Mouse (Mus musculus) ES-Bruce4 (cell line): ENCODE measurements around the gene Ppp2r2c. TPM values are rescaled to one million over a fixed set of nuclear protein-coding genes. Genes with fewer than 3 reads are reported as not detected.

Experiments used
- H3K27ac ChIP-seq: 2 replicates; pipeline ENCODE4 v1.5.1; 2012; ENCODE audit warnings: low read length, inconsistent platforms; ENCODE audit not compliant: insufficient read depth
- H3K27me3 ChIP-seq: 2 replicates; pipeline ENCODE4 v1.6.1; 2012; ENCODE audit warnings: mild to moderate bottlenecking, low read length, inconsistent platforms; ENCODE audit not compliant: control insufficient read depth, poor library complexity, insufficient read depth, severe bottlenecking
- H3K36me3 ChIP-seq: 2 replicates; pipeline ENCODE4 v1.6.1; 2012; ENCODE audit warnings: inconsistent platforms, mild to moderate bottlenecking, low read length, moderate library complexity; ENCODE audit not compliant: control insufficient read depth, poor library complexity, insufficient read depth, severe bottlenecking
- H3K4me1 ChIP-seq: one replicate; pipeline ENCODE4 v1.8.1; 2011; ENCODE audit warnings: low read length; ENCODE audit not compliant: control insufficient read depth, insufficient read depth
- H3K4me3 ChIP-seq: 2 replicates; pipeline ENCODE4 v1.5.1; 2011; ENCODE audit warnings: low read depth, mild to moderate bottlenecking, low read length
- H3K9ac ChIP-seq: 2 replicates; pipeline ENCODE4 v1.6.1; 2012; ENCODE audit warnings: low read depth, mild to moderate bottlenecking, inconsistent platforms; ENCODE audit not compliant: poor library complexity, severe bottlenecking
- H3K9me3 ChIP-seq: replicated peaks from 2 replicates; pipeline ENCODE4 v1.6.1; 2012; ENCODE audit warnings: mild to moderate bottlenecking, low read length, inconsistent platforms; ENCODE audit not compliant: control insufficient read depth, poor library complexity, insufficient read depth, severe bottlenecking
- CTCF ChIP-seq: IDR thresholded peaks from one replicate; pipeline ENCODE4 v1.8.1; 2011; ENCODE audit warnings: low read depth, low read length
- EP300 ChIP-seq: IDR thresholded peaks from 2 replicates; pipeline ENCODE4 v1.6.1; 2011; ENCODE audit warnings: low read depth, low read length; ENCODE audit not compliant: insufficient read depth
- POLR2A ChIP-seq: IDR thresholded peaks from one replicate; pipeline ENCODE4 v1.8.1; 2011; ENCODE audit warnings: low read length; ENCODE audit not compliant: insufficient read depth
- polyA plus RNA-seq: library from polyadenylated mRNA; stranded (reverse); fragments of >200 nt; gene quantifications from 2 replicates; pipeline ENCODE4 v1.2.4, GENCODE M21; 2011; ENCODE audit warnings: low read depth; ENCODE audit not compliant: missing spikeins, insufficient read depth, insufficient read length

Gene Ppp2r2c
- polyA plus RNA-seq, 1 experiment = 14.6 TPM

DNA sequence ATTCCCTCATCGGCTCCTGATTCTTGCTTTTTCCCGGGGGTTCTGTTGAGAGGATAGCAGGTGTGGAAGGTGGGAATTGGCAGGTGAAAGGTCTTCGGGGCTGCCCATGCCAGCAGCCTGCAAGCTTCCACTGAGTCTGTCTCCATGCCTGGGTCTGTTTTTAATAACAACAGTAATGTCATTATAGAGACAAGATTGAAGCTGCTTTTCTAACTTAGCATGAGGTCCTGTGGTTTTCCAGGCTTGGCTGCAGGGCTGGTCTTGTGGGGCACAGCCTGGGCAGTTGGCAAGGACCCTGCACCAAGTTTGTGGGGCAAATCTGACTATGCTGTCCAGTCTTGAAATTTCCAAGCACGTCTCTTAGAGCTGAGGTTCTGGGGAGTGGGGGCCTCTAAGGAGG, 7.6 kb downstream of the Ppp2r2c start:
- H3K9me3 ChIP-seq = no peaks in the 10 kb centered on the region
- H3K4me3 ChIP-seq = no peak overlapping the region
- H3K36me3 ChIP-seq = no peaks in the 10 kb centered on the region
- H3K4me1 ChIP-seq = no peaks in the 10 kb centered on the region
- no peak overlapping the region for H3K27ac ChIP-seq
- no peaks in the 10 kb centered on the region for H3K27me3 ChIP-seq
- H3K9ac ChIP-seq = no peak overlapping the region
- no peak for TF ChIP-seq POLR2A
- no peak for TF ChIP-seq CTCF
- no peak for TF ChIP-seq EP300

DNA sequence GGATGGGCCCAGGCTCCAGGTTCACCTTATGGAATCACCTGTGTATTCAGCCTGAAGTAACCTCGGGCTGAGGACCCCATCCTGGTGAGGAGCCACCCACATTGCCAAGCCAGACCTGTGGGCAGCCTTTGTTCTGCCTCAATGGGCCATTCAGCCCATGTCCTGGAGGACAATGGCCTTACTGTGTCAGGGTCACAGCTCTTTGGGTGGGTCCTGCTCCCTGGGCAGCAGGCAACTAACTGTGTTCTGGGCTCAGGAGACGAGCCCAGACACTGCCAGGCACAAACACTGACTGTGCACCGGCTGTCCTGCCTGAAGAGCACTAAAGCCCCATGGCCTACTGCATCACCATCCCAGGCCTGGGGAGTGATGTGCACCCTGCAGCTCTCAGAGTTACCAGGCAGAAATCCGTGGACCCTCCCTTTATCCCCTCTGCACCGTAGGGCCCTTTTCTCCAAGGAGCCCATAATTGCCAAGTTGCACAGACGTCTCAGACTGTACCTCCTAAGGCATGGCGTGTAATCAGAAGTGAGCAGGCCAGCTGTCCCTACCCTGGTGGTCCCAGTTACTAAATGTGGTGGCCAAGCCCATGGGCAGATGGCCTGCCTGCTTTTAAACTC, 8.6 kb downstream of the Ppp2r2c start:
- TF ChIP-seq POLR2A (no peak), EP300 (no peak), CTCF (no peak)
- no peaks in the 10 kb centered on the region for H3K9me3 ChIP-seq
- H3K9ac ChIP-seq = no peak overlapping the region
- H3K4me3 ChIP-seq = no peak overlapping the region
- H3K36me3 ChIP-seq = no peaks in the 10 kb centered on the region
- no peaks in the 10 kb centered on the region for H3K27me3 ChIP-seq
- H3K4me1 ChIP-seq = no peaks in the 10 kb centered on the region
- H3K27ac ChIP-seq = no peak overlapping the region

DNA sequence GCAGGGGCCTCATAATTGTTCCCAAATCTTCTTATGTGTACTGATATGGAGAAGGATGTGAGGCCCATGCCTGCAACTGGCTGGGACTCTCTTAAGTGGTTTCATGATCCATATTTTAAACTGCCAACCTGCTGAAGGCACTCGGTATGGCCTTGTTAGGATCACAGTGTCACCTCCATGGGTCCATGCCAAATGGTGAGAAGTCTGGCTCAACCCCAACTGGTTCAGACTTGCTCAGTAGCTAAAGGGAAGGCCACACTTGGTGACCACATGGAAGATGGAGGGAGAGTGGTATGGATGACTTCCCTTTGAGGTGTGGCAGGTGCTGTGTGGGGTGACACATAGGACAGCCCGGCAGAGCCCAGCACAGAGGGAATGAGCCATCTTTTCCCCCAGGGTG, 9.3 kb downstream of the Ppp2r2c start:
- Histone ChIP-seq H3K9me3 (no peaks in the 10 kb centered on the region), H3K4me1 (no peaks in the 10 kb centered on the region), H3K36me3 (no peaks in the 10 kb centered on the region), H3K27ac (no peak overlapping the region), H3K4me3 (no peak overlapping the region), H3K9ac (no peak overlapping the region), H3K27me3 (no peaks in the 10 kb centered on the region)
- TF ChIP-seq CTCF (no peak), EP300 (no peak), POLR2A (no peak)

DNA sequence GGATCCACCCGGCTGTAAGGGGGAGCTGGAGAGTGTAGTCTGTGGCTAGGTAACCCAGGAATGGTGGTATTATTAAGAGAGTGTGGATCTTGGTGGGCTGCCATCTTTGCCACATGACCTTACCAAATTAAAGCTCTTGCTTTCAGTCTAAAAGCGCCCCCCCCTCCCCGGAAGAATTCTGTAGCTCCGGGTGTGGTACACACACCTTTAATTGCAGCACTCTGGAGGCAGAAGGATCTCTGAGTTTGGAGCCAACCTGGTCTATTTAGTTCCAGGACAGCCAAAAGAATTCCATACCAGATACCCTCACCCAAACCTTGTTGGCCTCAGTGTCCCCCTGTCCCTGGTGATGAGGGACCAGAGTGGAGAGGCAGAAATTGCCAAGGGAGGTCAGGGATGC, 10.5 kb downstream of the Ppp2r2c start:
- no peak for TF ChIP-seq EP300
- TF ChIP-seq POLR2A = no peak
- no peak for TF ChIP-seq CTCF
- Histone ChIP-seq H3K9ac (no peak overlapping the region), H3K27me3 (no peaks in the 10 kb centered on the region)

DNA sequence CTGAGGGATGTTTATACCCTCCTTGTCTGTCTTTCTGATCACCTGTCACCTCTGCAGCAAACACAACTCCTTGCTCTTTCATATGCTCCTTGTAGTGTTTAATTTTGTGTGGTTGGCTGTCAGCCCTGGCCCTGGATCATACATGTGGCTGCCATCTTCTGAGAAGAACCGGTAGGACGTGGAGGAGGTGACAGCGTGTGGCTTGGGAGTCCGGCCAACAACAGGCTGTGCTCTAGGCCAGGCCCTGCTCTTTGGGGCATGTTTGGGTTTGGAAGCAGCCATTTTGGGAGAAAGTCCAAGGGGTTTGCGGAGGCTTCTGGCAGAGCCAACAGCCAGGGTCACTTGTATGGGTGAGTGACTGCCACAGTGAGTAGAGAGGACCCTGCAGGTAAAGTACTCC, 12.3 kb downstream of the Ppp2r2c start:
- no peak overlapping the region for H3K27ac ChIP-seq
- no peak overlapping the region for H3K4me3 ChIP-seq
- no peaks in the 10 kb centered on the region for H3K36me3 ChIP-seq
- no peak overlapping the region for H3K9ac ChIP-seq
- H3K27me3 ChIP-seq = no peaks in the 10 kb centered on the region
- TF ChIP-seq EP300 (no peak), POLR2A (no peak), CTCF (no peak)
- no peaks in the 10 kb centered on the region for H3K9me3 ChIP-seq
- no peaks in the 10 kb centered on the region for H3K4me1 ChIP-seq

More for the DNA sequence above, 10.5 kb downstream of the Ppp2r2c start:
- no peaks in the 10 kb centered on the region for H3K9me3 ChIP-seq
- H3K27ac ChIP-seq = no peak overlapping the region
- no peaks in the 10 kb centered on the region for H3K36me3 ChIP-seq
- no peak overlapping the region for H3K4me3 ChIP-seq
- no peaks in the 10 kb centered on the region for H3K4me1 ChIP-seq

DNA sequence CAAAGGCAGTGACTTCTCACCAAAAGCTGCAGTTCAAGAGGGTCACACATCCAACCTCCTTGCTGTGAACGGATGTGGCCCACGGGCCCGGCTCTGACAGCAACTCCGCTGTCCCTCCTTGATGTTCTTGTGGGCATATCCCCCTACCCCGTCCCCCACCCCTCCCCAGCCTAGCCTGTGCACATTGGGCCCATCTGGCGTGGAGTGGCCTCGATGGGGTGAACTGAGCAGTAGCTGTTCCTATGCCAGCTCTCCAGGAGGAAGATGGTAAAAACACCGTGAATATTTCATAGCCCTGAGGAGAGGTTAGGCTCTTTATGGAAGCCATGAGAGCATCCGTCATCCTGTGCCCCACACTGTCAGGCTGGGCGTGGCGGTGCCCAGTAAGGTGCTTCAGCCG, 15.2 kb downstream of the Ppp2r2c start:
- no peaks in the 10 kb centered on the region for H3K27me3 ChIP-seq

More for the DNA sequence above, 15.2 kb downstream of the Ppp2r2c start:
- Histone ChIP-seq H3K4me1 (peaks cover 1% of the 10 kb centered on the region), H3K9ac (no peak overlapping the region), H3K9me3 (no peaks in the 10 kb centered on the region), H3K36me3 (no peaks in the 10 kb centered on the region), H3K4me3 (no peak overlapping the region), H3K27ac (no peak overlapping the region)
- TF ChIP-seq POLR2A = no peak
- TF ChIP-seq EP300 = no peak
- no peak for TF ChIP-seq CTCF
